Mouse (Mus musculus): Measurements from ENCODE around the gene Snx33. TPM values are rescaled to one million over a fixed set of nuclear protein-coding genes. Genes with fewer than 3 reads are reported as not detected.

Gene Snx33
- polyA plus RNA-seq, 1 experiment from 2014 or later = 2.1 TPM

- 70% methylated on average over 4 of the region's 4 CpGs for WGBS
- DNase-seq (ENCODE audit: low spot score) = no peak
- no peaks in the 10 kb centered on the region for H3K36me3 ChIP-seq (replicated peaks; ENCODE audit: control insufficient read depth, insufficient read depth)
- H3K27me3 ChIP-seq (ENCODE audit: control insufficient read depth, insufficient read depth, low read length) = peaks cover 12% of the 10 kb centered on the region; the same call in 1 of the 2 replicates
- ATAC-seq (ENCODE audit: low FRiP score) = no peak
- H3K27ac ChIP-seq = no peak overlapping the region
- no peak overlapping the region for H3K4me3 ChIP-seq (replicated peaks; ENCODE audit: low read length)
- H3K4me1 ChIP-seq (replicated peaks; ENCODE audit: control insufficient read depth, insufficient read depth, low read length) = peaks cover 5% of the 10 kb centered on the region; the same call in 1 of the 2 replicates
- no peak overlapping the region for H3K9ac ChIP-seq
- no peak overlapping the region for H3K4me2 ChIP-seq (replicated peaks)
- no peaks in the 10 kb centered on the region for H3K9me3 ChIP-seq (ENCODE audit: control insufficient read depth, low read length)
Measured at GRCm38 (mm10) chr9:56929496-56929895, 1.3 kb upstream of the Snx33 start.

GRCm38 (mm10) chr9:56927191-56928012 is 769 bp downstream of the Snx33 start:
- peak overlapping the region; percentile 80 for H3K4me2 ChIP-seq (replicated peaks)
- peak; percentile 26 for DNase-seq (ENCODE audit: low spot score)
- H3K9me3 ChIP-seq (ENCODE audit: control insufficient read depth, low read length) = no peaks in the 10 kb centered on the region
- H3K4me1 ChIP-seq (replicated peaks; ENCODE audit: control insufficient read depth, insufficient read depth, low read length) = peaks cover 5% of the 10 kb centered on the region; the same call in 1 of the 2 replicates
- under 1% methylated on average over 35 of the region's 35 CpGs for WGBS
- H3K27me3 ChIP-seq (ENCODE audit: control insufficient read depth, insufficient read depth, low read length) = peaks cover 12% of the 10 kb centered on the region; the same call in 1 of the 2 replicates
- H3K4me3 ChIP-seq (replicated peaks; ENCODE audit: low read length) = peak overlapping the region; percentile 58
- peak overlapping the region; percentile 65 for H3K9ac ChIP-seq
- H3K27ac ChIP-seq = peak overlapping the region; percentile 66
- no peaks in the 10 kb centered on the region for H3K36me3 ChIP-seq (replicated peaks; ENCODE audit: control insufficient read depth, insufficient read depth)
- ATAC-seq (ENCODE audit: low FRiP score) = 0 out of 2 replicates have a peak, but pooled peaks have one; percentile 18

GRCm38 (mm10) chr9:56926387-56926786 is 1.8 kb downstream of the Snx33 start:
- H3K4me1 ChIP-seq (replicated peaks; ENCODE audit: control insufficient read depth, insufficient read depth, low read length) = peaks cover 5% of the 10 kb centered on the region; the same call in 1 of the 2 replicates
- H3K4me2 ChIP-seq (replicated peaks) = peak overlapping the region; percentile 80
- H3K9ac ChIP-seq = 0 out of 2 replicates have a peak overlapping the region, but pooled peaks have one; percentile 28
- no peaks in the 10 kb centered on the region for H3K9me3 ChIP-seq (ENCODE audit: control insufficient read depth, low read length)
- WGBS = 85% methylated on average over 10 of the region's 10 CpGs
- ATAC-seq (ENCODE audit: low FRiP score) (no peak), DNase-seq (ENCODE audit: low spot score) (no peak)
- H3K27me3 ChIP-seq (ENCODE audit: control insufficient read depth, insufficient read depth, low read length) = peaks cover 12% of the 10 kb centered on the region; the same call in 1 of the 2 replicates
- H3K4me3 ChIP-seq (replicated peaks; ENCODE audit: low read length) = peak overlapping the region; percentile 58; the same call in 1 of the 2 replicates
- H3K27ac ChIP-seq = peak overlapping the region; percentile 66; the same call in 1 of the 2 replicates
- H3K36me3 ChIP-seq (replicated peaks; ENCODE audit: control insufficient read depth, insufficient read depth) = no peaks in the 10 kb centered on the region

- peaks cover 12% of the 10 kb centered on the region; the same call in 1 of the 2 replicates for H3K27me3 ChIP-seq (ENCODE audit: control insufficient read depth, insufficient read depth, low read length)
- H3K36me3 ChIP-seq (replicated peaks; ENCODE audit: control insufficient read depth, insufficient read depth) = no peaks in the 10 kb centered on the region
- no peak overlapping the region for H3K4me3 ChIP-seq (replicated peaks; ENCODE audit: low read length)
- H3K27ac ChIP-seq = no peak overlapping the region
- peaks cover 5% of the 10 kb centered on the region; the same call in 1 of the 2 replicates for H3K4me1 ChIP-seq (replicated peaks; ENCODE audit: control insufficient read depth, insufficient read depth, low read length)
- no peak overlapping the region for H3K9ac ChIP-seq
- WGBS = 98% methylated on average over 10 of the region's 10 CpGs
- no peak for ATAC-seq (ENCODE audit: low FRiP score)
- H3K9me3 ChIP-seq (ENCODE audit: control insufficient read depth, low read length) = no peaks in the 10 kb centered on the region
- no peak for DNase-seq (ENCODE audit: low spot score)
- peak overlapping the region; percentile 80; the same call in 1 of the 2 replicates for H3K4me2 ChIP-seq (replicated peaks)
Measured at GRCm38 (mm10) chr9:56926025-56926360, 2.2 kb downstream of the Snx33 start.

- Histone ChIP-seq H3K4me3 (replicated peaks; ENCODE audit: low read length) (no peak overlapping the region), H3K27me3 (ENCODE audit: control insufficient read depth, insufficient read depth, low read length) (peaks cover 12% of the 10 kb centered on the region; the same call in 1 of the 2 replicates), H3K4me1 (replicated peaks; ENCODE audit: control insufficient read depth, insufficient read depth, low read length) (peaks cover 5% of the 10 kb centered on the region; the same call in 1 of the 2 replicates), H3K9ac (no peak overlapping the region), H3K9me3 (ENCODE audit: control insufficient read depth, low read length) (no peaks in the 10 kb centered on the region), H3K4me2 (replicated peaks) (peak overlapping the region; percentile 35), H3K27ac (no peak overlapping the region), H3K36me3 (replicated peaks; ENCODE audit: control insufficient read depth, insufficient read depth) (no peaks in the 10 kb centered on the region)
- 82% methylated on average over 26 of the region's 26 CpGs for WGBS
- ATAC-seq (ENCODE audit: low FRiP score) = no peak
- no peak for DNase-seq (ENCODE audit: low spot score)
Measured at GRCm38 (mm10) chr9:56925291-56926024, 2.7 kb downstream of the Snx33 start.

- ATAC-seq (ENCODE audit: low FRiP score) = peak; percentile 29
- Histone ChIP-seq H3K27ac (no peak overlapping the region), H3K9ac (no peak overlapping the region)
Measured at GRCm38 (mm10) chr9:56924651-56925027, 3.5 kb downstream of the Snx33 start.

GRCm38 (mm10) chr9:56923841-56924650 is 4.1 kb downstream of the Snx33 start:
- Histone ChIP-seq H3K9ac (no peak overlapping the region), H3K9me3 (ENCODE audit: control insufficient read depth, low read length) (no peaks in the 10 kb centered on the region), H3K36me3 (replicated peaks; ENCODE audit: control insufficient read depth, insufficient read depth) (no peaks in the 10 kb centered on the region), H3K27me3 (ENCODE audit: control insufficient read depth, insufficient read depth, low read length) (no peaks in the 10 kb centered on the region), H3K4me1 (replicated peaks; ENCODE audit: control insufficient read depth, insufficient read depth, low read length) (peaks cover 5% of the 10 kb centered on the region; the same call in 1 of the 2 replicates), H3K27ac (no peak overlapping the region), H3K4me2 (replicated peaks) (peak overlapping the region; percentile 35), H3K4me3 (replicated peaks; ENCODE audit: low read length) (peak overlapping the region; percentile 5; the same call in 1 of the 2 replicates)
- DNase-seq (ENCODE audit: low spot score) = no peak
- ATAC-seq (ENCODE audit: low FRiP score) = no peak
- 70% methylated on average over 8 of the region's 8 CpGs for WGBS

More at GRCm38 (mm10) chr9:56924651-56925027, 3.5 kb downstream of the Snx33 start:
- peaks cover 6% of the 10 kb centered on the region; the same call in 1 of the 2 replicates for H3K27me3 ChIP-seq (ENCODE audit: control insufficient read depth, insufficient read depth, low read length)
- H3K4me2 ChIP-seq (replicated peaks) = peak overlapping the region; percentile 35
- 0 out of 2 replicates have a peak overlapping the region, but pooled peaks have one; percentile 5 for H3K4me3 ChIP-seq (replicated peaks; ENCODE audit: low read length)
- DNase-seq (ENCODE audit: low spot score) = peak; percentile 53
- no peaks in the 10 kb centered on the region for H3K9me3 ChIP-seq (ENCODE audit: control insufficient read depth, low read length)
- no peaks in the 10 kb centered on the region for H3K36me3 ChIP-seq (replicated peaks; ENCODE audit: control insufficient read depth, insufficient read depth)
- H3K4me1 ChIP-seq (replicated peaks; ENCODE audit: control insufficient read depth, insufficient read depth, low read length) = peaks cover 5% of the 10 kb centered on the region; the same call in 1 of the 2 replicates
- WGBS = 22% methylated on average over 7 of the region's 7 CpGs

GRCm38 (mm10) chr9:56922746-56923145 is 5.4 kb downstream of the Snx33 start:
- Histone ChIP-seq H3K36me3 (replicated peaks; ENCODE audit: control insufficient read depth, insufficient read depth) (no peaks in the 10 kb centered on the region), H3K27me3 (ENCODE audit: control insufficient read depth, insufficient read depth, low read length) (no peaks in the 10 kb centered on the region), H3K4me1 (replicated peaks; ENCODE audit: control insufficient read depth, insufficient read depth, low read length) (peaks cover 5% of the 10 kb centered on the region; the same call in 1 of the 2 replicates), H3K9me3 (ENCODE audit: control insufficient read depth, low read length) (no peaks in the 10 kb centered on the region), H3K9ac (no peak overlapping the region), H3K4me2 (replicated peaks) (peak overlapping the region; percentile 35), H3K4me3 (replicated peaks; ENCODE audit: low read length) (no peak overlapping the region), H3K27ac (no peak overlapping the region)
- ATAC-seq (ENCODE audit: low FRiP score) = no peak
- WGBS = 94% methylated on average over 4 of the region's 4 CpGs
- DNase-seq (ENCODE audit: low spot score) = no peak
